Mouse (Mus musculus) kidney, adult 10 weeks (tissue): ENCODE measurements around the gene Tspear. TPM values are rescaled to one million over a fixed set of nuclear protein-coding genes. Genes with fewer than 3 reads are reported as not detected.

Experiments
- polyA plus RNA-seq: library from polyadenylated mRNA; stranded (reverse); fragments of 350-450 nt; fragmentation: Illumina TruSeq; extraction: RNeasy Lipid Tissue Mini Kit (QIAGEN cat#74804); gene quantifications from one replicate; pipeline ENCODE4 v1.2.3, GENCODE M21; 2014; ENCODE audit warnings: low read depth, low replicate concordance

The Tspear gene
- polyA plus RNA-seq, 1 experiment from 2014 or later: not detected

DNA sequence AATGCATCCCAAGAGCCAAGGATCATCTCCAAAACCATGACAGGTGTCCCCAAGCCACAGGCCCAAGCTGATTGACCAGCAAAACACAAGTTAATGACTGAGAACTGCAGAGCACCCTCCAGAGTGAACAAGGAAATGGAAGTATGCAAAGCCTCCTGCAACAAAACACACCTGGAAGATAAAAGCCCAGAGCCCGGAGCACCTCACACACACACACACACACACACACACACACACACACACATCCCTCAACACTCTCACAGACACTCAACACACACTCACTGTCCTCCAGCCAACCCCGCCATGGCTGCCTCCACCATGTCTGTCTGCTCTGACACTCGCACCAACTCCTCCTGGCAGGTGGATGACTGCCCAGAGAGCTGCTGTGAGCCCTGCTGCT is 160.1 kb downstream of the Tspear start, which contains the start of gene Gm36176:
Gene Gm36176 (plus strand): TSS at position 301 of the 400 bp plus-strand sequence.

GRCm38 (mm10) chr10:77852559-77852958 is 166.2 kb downstream of the Tspear start, which contains the start of gene Gm10318:
Gene Gm10318 (plus strand): TSS chr10:77852859.

DNA sequence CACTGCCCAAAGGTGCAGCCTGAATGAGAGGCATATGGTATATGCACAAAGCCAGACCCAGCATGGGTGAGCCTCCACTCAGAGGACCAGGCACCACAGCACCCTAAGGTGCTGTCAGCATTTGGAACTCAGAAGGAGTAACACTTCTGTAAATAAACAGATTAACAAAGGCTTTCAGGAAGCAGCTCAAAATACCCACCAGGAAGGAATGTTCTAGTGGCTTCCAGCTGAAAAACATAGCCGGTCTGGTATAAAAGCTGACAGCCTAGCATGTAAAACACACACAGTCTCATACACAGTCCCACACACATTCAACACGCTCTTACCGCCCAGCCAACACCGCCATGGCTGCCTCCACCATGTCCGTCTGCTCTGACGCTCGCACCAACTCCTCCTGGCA is 175.3 kb downstream of the Tspear start, which contains the start of gene Gm3285:
Gene Gm3285 (plus strand): TSS at position 301 of the 400 bp plus-strand sequence.

GRCm38 (mm10) chr10:77902211-77902893 is 216.0 kb downstream of the Tspear start, which contains the start of gene Lrrc3:
Gene Lrrc3 (minus strand): TSS chr10:77902536.

Other genes starting within 250 kb of the Tspear start
- 1.1 TPM for gene Fam207a, start 170.8 kb upstream of the Tspear start, polyA plus RNA-seq
- gene Itgb2, start 156.3 kb upstream of the Tspear start, polyA plus RNA-seq: 0.28 TPM
- gene Pttg1ip, start 104.8 kb upstream of the Tspear start, polyA plus RNA-seq: 229 TPM
- 77.9 TPM for gene Sumo3, start 80.5 kb upstream of the Tspear start, polyA plus RNA-seq
- not detected for gene Gm49325, start 80.4 kb upstream of the Tspear start, polyA plus RNA-seq
- gene Ube2g2, start 64.3 kb upstream of the Tspear start, polyA plus RNA-seq: 6.5 TPM
- gene Gm19402, start 4.2 kb downstream of the Tspear start, polyA plus RNA-seq: not detected
- gene Gm9508, start 10.7 kb downstream of the Tspear start, polyA plus RNA-seq: not detected
- gene Gm10272, start 20.1 kb downstream of the Tspear start, polyA plus RNA-seq: not detected
- not detected for gene Gm10024, start 24.9 kb downstream of the Tspear start, polyA plus RNA-seq
- not detected for gene Gm10142, start 29.2 kb downstream of the Tspear start, polyA plus RNA-seq
- not detected for gene Krtap12-1, start 34.0 kb downstream of the Tspear start, polyA plus RNA-seq
- gene Gm10100, start 39.9 kb downstream of the Tspear start, polyA plus RNA-seq: not detected
- not detected for gene Gm18596, start 56.1 kb downstream of the Tspear start, polyA plus RNA-seq
- gene Gm9736, start 64.8 kb downstream of the Tspear start, polyA plus RNA-seq: not detected
- not detected for gene Gm3233, start 73.1 kb downstream of the Tspear start, polyA plus RNA-seq
- not detected for gene Gm3238, start 84.8 kb downstream of the Tspear start, polyA plus RNA-seq
- gene Gm7138, start 90.4 kb downstream of the Tspear start, polyA plus RNA-seq: not detected
- gene Gm3250, start 96.0 kb downstream of the Tspear start, polyA plus RNA-seq: not detected
- gene Gm7137, start 101.6 kb downstream of the Tspear start, polyA plus RNA-seq: not detected
- gene Gm9639, start 108.5 kb downstream of the Tspear start, polyA plus RNA-seq: not detected
- not detected for gene Gm19668, start 112.6 kb downstream of the Tspear start, polyA plus RNA-seq
- gene Gm9507, start 125.3 kb downstream of the Tspear start, polyA plus RNA-seq: not detected
- not detected for gene Gm2696, start 128.1 kb downstream of the Tspear start, polyA plus RNA-seq
- not detected for gene Krtap10-4, start 140.5 kb downstream of the Tspear start, polyA plus RNA-seq
- gene Krtap10-10, start 149.4 kb downstream of the Tspear start, polyA plus RNA-seq: not detected
- not detected for gene Gm36176, start 160.2 kb downstream of the Tspear start, polyA plus RNA-seq
- not detected for gene Gm10318, start 166.3 kb downstream of the Tspear start, polyA plus RNA-seq
- gene Gm3285, start 175.4 kb downstream of the Tspear start, polyA plus RNA-seq: not detected
- 2.5 TPM for gene Lrrc3, start 216.0 kb downstream of the Tspear start, polyA plus RNA-seq